Mouse (Mus musculus) C2C12 (cell line): ENCODE data around the gene Pdzd11.

Source experiments
- CTCF ChIP-seq: IDR thresholded peaks from one replicate; pipeline ENCODE4 v1.5.1; 2011; ENCODE audit not compliant: control insufficient read depth, insufficient read depth, insufficient read length
- MYOD1 ChIP-seq: IDR thresholded peaks from one replicate; pipeline ENCODE4 v1.6.1; 2011; ENCODE audit warnings: low read depth; ENCODE audit not compliant: control insufficient read depth, insufficient read length
- MYOG ChIP-seq: IDR thresholded peaks from one replicate; pipeline ENCODE4 v1.6.1; 2011; ENCODE audit not compliant: control insufficient read depth, insufficient read length; ENCODE audit errors: extremely low read depth
- USF1 ChIP-seq: IDR thresholded peaks from one replicate; pipeline ENCODE4 v1.6.1; 2011; ENCODE audit warnings: low read depth, mild to moderate bottlenecking, control low read depth, moderate library complexity

DNA sequence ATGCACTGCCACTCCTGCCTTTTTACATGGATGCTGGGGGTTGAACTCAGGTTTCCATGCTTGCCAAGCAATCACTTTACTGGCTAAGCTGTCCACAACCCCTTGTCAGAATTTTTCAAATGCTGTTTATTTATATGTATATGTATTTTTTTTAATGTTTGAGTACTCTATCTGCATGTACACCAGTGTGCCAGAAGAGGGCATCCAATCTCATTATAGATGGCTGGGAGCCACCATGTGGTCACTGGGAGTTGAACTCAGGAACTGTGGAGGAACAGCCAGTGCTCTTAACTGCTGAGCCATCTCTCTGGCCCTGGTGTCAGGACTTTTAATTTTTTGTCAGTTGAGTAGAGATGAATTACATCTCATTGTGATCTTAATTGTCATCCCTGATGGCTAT, 26.5 kb upstream of the Pdzd11 start:
- no peak for TF ChIP-seq CTCF
- no peak for TF ChIP-seq USF1
- TF ChIP-seq MYOG: no peak
- no peak for TF ChIP-seq MYOD1
